Mouse (Mus musculus) forebrain, postnatal 0 days (tissue): Measurements from ENCODE around the gene Fuk. TPM values are rescaled to one million over a fixed set of nuclear protein-coding genes. Genes with fewer than 3 reads are reported as not detected.
"Not testable (repeated sequence)": the region's sequence is repeated elsewhere in the genome, so short reads cannot be mapped to it uniquely, and the experiment has no call there.

Experiments
- ATAC-seq: fragments of 200-750 bp; cut with Nextera tagmentation; 2 replicates; pipeline ENCODE4 v1.8.0; 2017; ENCODE audit warnings: mild to moderate bottlenecking, moderate library complexity
- DNase-seq: peaks from one replicate; pipeline ENCODE4 v3.0.0-alpha.2; 2015
- H3K27ac ChIP-seq: fragments of 300-500 bp; sonication (generic); 2 replicates; pipeline ENCODE4 v1.5.1; 2014; ENCODE audit warnings: low read depth, mild to moderate bottlenecking, antibody characterized with exemption, low read length, moderate library complexity, mixed read lengths
- H3K27me3 ChIP-seq: fragments of 300-500 bp; sonication (generic); 2 replicates; pipeline ENCODE4 v1.6.1; 2014; ENCODE audit warnings: mild to moderate bottlenecking, low read length, mixed read lengths; ENCODE audit not compliant: insufficient read depth
- H3K36me3 ChIP-seq: fragments of 300-500 bp; sonication (generic); 2 replicates; pipeline ENCODE4 v1.6.1; 2014; ENCODE audit warnings: mild to moderate bottlenecking, moderate library complexity; ENCODE audit not compliant: insufficient read depth
- H3K4me1 ChIP-seq: fragments of 300-500 bp; sonication (generic); 2 replicates; pipeline ENCODE4 v1.6.1; 2014; ENCODE audit warnings: antibody characterized with exemption; ENCODE audit not compliant: insufficient read depth
- H3K4me2 ChIP-seq: fragments of 300-500 bp; sonication (generic); 2 replicates; pipeline ENCODE4 v1.6.1; 2014; ENCODE audit warnings: low read depth, mild to moderate bottlenecking, moderate library complexity
- H3K4me3 ChIP-seq: fragments of 300-500 bp; sonication (generic); 2 replicates; pipeline ENCODE4 v1.5.1; 2014; ENCODE audit warnings: low read depth, low read length, mixed read lengths
- H3K9ac ChIP-seq: fragments of 300-500 bp; sonication (generic); 2 replicates; pipeline ENCODE4 v1.6.1; 2014; ENCODE audit warnings: mild to moderate bottlenecking
- H3K9me3 ChIP-seq: fragments of 300-500 bp; sonication (generic); 2 replicates; pipeline ENCODE4 v1.6.1; 2016; ENCODE audit warnings: low read length
- CTCF ChIP-seq: sonication (generic); IDR thresholded peaks from 2 replicates; pipeline ENCODE4 v1.5.1; 2016; ENCODE audit warnings: antibody characterized with exemption, control low read depth, low read depth
- WGBS: fragments of 180-500 bp; shearing (Covaris S2); extraction: QIAGEN DNeasy Blood & Tissue Kit; methylation state at CpG from one replicate; pipeline ENCODE4 v1.1.7; 2014; 5-methylcytosine and 5-hydroxymethylcytosine counted together
- polyA plus RNA-seq: library from polyadenylated mRNA; unstranded; fragments of >200 nt; fragmentation: Nextera tagmentation; extraction: Ambion mirVana; gene quantifications from 2 replicates; pipeline ENCODE4 v1.2.1, GENCODE M21; 2015
- total RNA-seq: library from RNA; depleted of rRNA; stranded (reverse); fragments of >200 nt; gene quantifications from 2 replicates; pipeline ENCODE4 v1.2.3, GENCODE M21; 2014

Gene Fuk
- total and polyA plus RNA-seq, 2 experiments from 2014 or later: 4.5 to 12.4 TPM

- no peaks in the 10 kb centered on the region for H3K9me3 ChIP-seq
- TF ChIP-seq CTCF: peak; percentile 9; the same call in 1 of the 2 replicates
- peak within 1 kb of the TSS; percentile 83 for H3K4me3 ChIP-seq
- ATAC-seq (peak; percentile 100), DNase-seq (peak; percentile 96)
- H3K36me3 ChIP-seq: no peaks in the 10 kb centered on the region
- peak within 1 kb of the TSS; percentile 76 for H3K27ac ChIP-seq
- H3K9ac ChIP-seq: peak within 1 kb of the TSS; percentile 83
- 9% methylated on average over 30 of the region's 36 CpGs for WGBS
- peaks cover 14% of the 10 kb centered on the region for H3K4me1 ChIP-seq
- no peaks in the 10 kb centered on the region for H3K27me3 ChIP-seq
- peak within 1 kb of the TSS; percentile 79 for H3K4me2 ChIP-seq
Measured at GRCm38 (mm10) chr8:110919341-110920031, 17.2 kb upstream of the Fuk start, which contains the start of gene St3gal2. Gene St3gal2, plus strand, starts transcription at chr8:110919922.

GRCm38 (mm10) chr8:110918460-110918859, 16.2 kb upstream of the Fuk start:
- DNase-seq (no peak), ATAC-seq (no peak)
- Histone ChIP-seq H3K9ac (no peak overlapping the region), H3K4me1 (peaks cover 14% of the 10 kb centered on the region), H3K27me3 (no peaks in the 10 kb centered on the region), H3K36me3 (no peaks in the 10 kb centered on the region), H3K4me3 (no peak overlapping the region), H3K9me3 (no peaks in the 10 kb centered on the region), H3K4me2 (no peak overlapping the region), H3K27ac (no peak overlapping the region)
- WGBS: 78% methylated on average over 8 of the region's 8 CpGs
- TF ChIP-seq CTCF: no peak

- no peak for TF ChIP-seq CTCF
Measured at GRCm38 (mm10) chr8:110918027-110918426, 15.7 kb upstream of the Fuk start.

DNA sequence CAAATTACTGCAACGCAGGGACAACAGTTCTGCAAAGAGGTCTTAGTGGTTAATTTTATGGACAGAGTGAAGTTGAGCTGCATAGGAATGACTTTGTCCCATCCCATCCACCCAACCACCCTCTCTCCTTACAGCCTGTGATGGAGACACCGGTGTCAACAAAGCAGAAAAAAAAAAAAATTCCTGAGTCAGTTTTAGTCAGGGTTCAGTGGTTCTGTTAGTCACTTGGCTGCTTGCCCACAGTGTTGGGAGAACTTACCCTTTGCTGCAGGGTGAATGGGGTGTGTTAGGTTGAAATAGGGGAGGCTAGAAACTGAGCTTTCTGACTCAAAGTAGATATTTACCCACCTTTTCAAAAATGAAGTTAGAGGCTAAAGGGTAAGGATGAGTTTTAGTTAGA, 15.1 kb upstream of the Fuk start:
- no peak for ATAC-seq
- no peak for DNase-seq
- peaks cover 14% of the 10 kb centered on the region for H3K4me1 ChIP-seq
- no peaks in the 10 kb centered on the region for H3K27me3 ChIP-seq
- no peak for TF ChIP-seq CTCF
- H3K4me3 ChIP-seq: no peak overlapping the region
- H3K36me3 ChIP-seq: no peaks in the 10 kb centered on the region
- no peaks in the 10 kb centered on the region for H3K9me3 ChIP-seq
- H3K27ac ChIP-seq: no peak overlapping the region
- WGBS: 58% methylated on average over 2 of the region's 2 CpGs
- H3K4me2 ChIP-seq: no peak overlapping the region
- H3K9ac ChIP-seq: no peak overlapping the region

More at GRCm38 (mm10) chr8:110918027-110918426, 15.7 kb upstream of the Fuk start:
- Histone ChIP-seq H3K27ac (no peak overlapping the region), H3K4me3 (no peak overlapping the region), H3K9ac (no peak overlapping the region), H3K4me1 (peaks cover 14% of the 10 kb centered on the region), H3K27me3 (no peaks in the 10 kb centered on the region), H3K4me2 (no peak overlapping the region), H3K9me3 (no peaks in the 10 kb centered on the region), H3K36me3 (no peaks in the 10 kb centered on the region)
- ATAC-seq (no peak), DNase-seq (no peak)
- WGBS: 88% methylated on average over 11 of the region's 11 CpGs

DNA sequence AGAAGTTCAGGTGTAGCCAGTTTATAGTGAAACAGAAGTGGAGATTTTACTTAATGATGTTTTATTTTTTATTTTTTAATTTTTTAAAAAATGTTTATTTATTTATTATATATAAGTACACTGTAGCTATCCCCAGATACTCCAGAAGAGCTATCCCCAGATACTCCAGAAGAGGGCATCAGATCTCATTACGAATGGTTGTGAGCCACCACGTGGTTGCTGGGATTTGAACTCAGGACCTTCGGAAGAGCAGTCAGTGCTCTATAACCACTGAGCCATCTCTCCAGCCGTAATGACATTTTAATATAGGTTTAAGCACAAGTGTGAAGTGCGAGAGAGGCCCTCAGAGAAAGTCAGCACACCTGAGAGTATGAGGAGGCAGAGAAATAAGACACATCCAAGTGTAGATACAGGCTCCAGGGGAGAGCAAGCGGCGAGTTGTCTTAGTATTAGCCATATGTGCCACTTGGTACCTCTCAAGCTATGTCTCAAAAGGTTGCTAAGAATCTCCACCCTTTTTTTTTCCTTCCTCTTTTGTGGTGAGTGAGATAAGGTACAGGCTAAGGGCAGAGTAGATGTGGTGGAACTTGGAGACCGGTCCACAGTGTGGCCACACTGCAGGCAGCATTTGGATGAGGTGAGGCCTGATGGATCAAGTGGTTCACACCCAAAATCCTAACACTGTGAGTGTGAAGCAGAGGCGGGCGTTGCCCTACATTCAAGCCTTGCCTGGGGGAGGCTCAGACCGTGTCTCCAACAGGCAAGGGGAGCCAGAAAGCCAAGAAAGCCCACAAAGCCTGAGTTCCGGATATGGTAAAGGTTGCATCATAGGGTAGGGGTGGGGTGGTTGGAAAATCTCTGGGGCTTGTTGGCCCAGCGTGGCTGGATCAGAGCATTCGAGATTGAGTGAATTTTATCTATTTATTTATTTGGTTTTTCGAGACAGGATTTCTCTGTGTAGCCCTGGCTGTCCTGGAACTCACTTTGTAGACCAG, 9.6 kb upstream of the Fuk start:
- Histone ChIP-seq H3K27me3 (no peaks in the 10 kb centered on the region), H3K4me1 (no peaks in the 10 kb centered on the region), H3K27ac (no peak overlapping the region), H3K36me3 (no peaks in the 10 kb centered on the region), H3K4me2 (no peak overlapping the region), H3K4me3 (no peak overlapping the region), H3K9me3 (no peaks in the 10 kb centered on the region), H3K9ac (no peak overlapping the region)
- ATAC-seq (no peak), DNase-seq (no peak)
- TF ChIP-seq CTCF: no peak
- 87% methylated on average over 15 of the region's 15 CpGs for WGBS

DNA sequence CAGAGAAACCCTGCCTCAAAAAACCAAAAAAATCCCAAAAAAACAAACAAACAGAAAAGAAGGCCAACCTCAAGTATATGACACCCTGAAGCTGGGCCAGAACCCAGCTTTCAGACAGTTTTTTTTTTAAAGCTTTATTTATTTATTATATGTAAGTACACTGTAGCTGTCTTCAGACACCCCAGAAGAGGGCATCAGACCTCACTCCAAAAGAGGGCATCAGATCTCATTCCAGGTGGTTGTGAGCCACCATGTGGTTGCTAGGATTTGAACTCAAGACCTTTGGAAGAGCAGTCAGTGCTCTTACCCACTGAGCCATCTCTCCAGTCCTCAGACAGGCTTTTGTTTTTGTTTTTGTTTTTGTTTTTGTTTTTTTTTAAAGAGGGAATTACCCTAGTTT, 7.6 kb upstream of the Fuk start:
- H3K4me2 ChIP-seq, H3K27ac ChIP-seq, H3K4me1 ChIP-seq, H3K9ac ChIP-seq, H3K27me3 ChIP-seq, H3K36me3 ChIP-seq, ATAC-seq, DNase-seq, H3K4me3 ChIP-seq, H3K9me3 ChIP-seq: not testable (repeated sequence)

- no peak for DNase-seq
- no peak for ATAC-seq
- Histone ChIP-seq H3K9ac (no peak overlapping the region), H3K9me3 (no peaks in the 10 kb centered on the region), H3K4me1 (no peaks in the 10 kb centered on the region), H3K4me2 (no peak overlapping the region), H3K36me3 (no peaks in the 10 kb centered on the region), H3K27me3 (no peaks in the 10 kb centered on the region), H3K27ac (no peak overlapping the region), H3K4me3 (no peak overlapping the region)
- no peak for TF ChIP-seq CTCF
- WGBS: 85% methylated on average over 1 of the region's 1 CpGs
Measured at GRCm38 (mm10) chr8:110906682-110907081, 4.4 kb upstream of the Fuk start.
